Mouse (Mus musculus) limb, embryonic 14.5 days (tissue): ENCODE data around the gene Tex19.1. TPM values are rescaled to one million over a fixed set of nuclear protein-coding genes. Genes with fewer than 3 reads are reported as not detected.
"Not testable (repeated sequence)": the region's sequence is repeated elsewhere in the genome, so short reads cannot be mapped to it uniquely, and the experiment has no call there.

ENCODE experiments used
- ATAC-seq: fragments of 200-750 bp; cut with Nextera tagmentation; 2 replicates; pipeline ENCODE4 v1.8.0; 2017; ENCODE audit warnings: low read depth, moderate number of reproducible peaks, moderate TSS enrichment; ENCODE audit not compliant: low FRiP score
- DNase-seq: peaks from one replicate; pipeline ENCODE4 v3.0.0-alpha.2; 2015; ENCODE audit warnings: low spot score
- H3K27ac ChIP-seq: fragments of 300-500 bp; sonication (generic); replicated peaks from 2 replicates; pipeline ENCODE4 v1.5.1; 2014; ENCODE audit warnings: low read depth, mild to moderate bottlenecking, low read length, moderate library complexity, mixed read lengths
- H3K27me3 ChIP-seq: fragments of 300-500 bp; sonication (generic); 2 replicates; pipeline ENCODE4 v1.6.1; 2014; ENCODE audit warnings: low read length, mixed read lengths; ENCODE audit not compliant: control insufficient read depth, insufficient read depth
- H3K36me3 ChIP-seq: fragments of 300-500 bp; sonication (generic); 2 replicates; pipeline ENCODE4 v1.6.1; 2014; ENCODE audit warnings: mild to moderate bottlenecking, low read length, moderate library complexity, mixed read lengths; ENCODE audit not compliant: control insufficient read depth, insufficient read depth
- H3K4me1 ChIP-seq: fragments of 300-500 bp; sonication (generic); 2 replicates; pipeline ENCODE4 v1.6.1; 2014; ENCODE audit warnings: antibody characterized with exemption, low read length, mixed read lengths; ENCODE audit not compliant: control insufficient read depth, insufficient read depth
- H3K4me2 ChIP-seq: fragments of 300-500 bp; sonication (generic); replicated peaks from 2 replicates; pipeline ENCODE4 v1.6.1; 2014; ENCODE audit warnings: low read depth, mild to moderate bottlenecking, low read length, moderate library complexity; ENCODE audit not compliant: severe bottlenecking
- H3K4me3 ChIP-seq: fragments of 300-500 bp; sonication (generic); replicated peaks from 2 replicates; pipeline ENCODE4 v1.5.1; 2014; ENCODE audit warnings: low read length
- H3K9ac ChIP-seq: fragments of 300-500 bp; sonication (generic); 2 replicates; pipeline ENCODE4 v1.6.1; 2014; ENCODE audit warnings: mild to moderate bottlenecking, low read depth, low read length, moderate library complexity; ENCODE audit not compliant: severe bottlenecking
- H3K9me3 ChIP-seq: fragments of 300-500 bp; sonication (generic); 2 replicates; pipeline ENCODE4 v1.6.1; 2016; ENCODE audit warnings: low read length; ENCODE audit not compliant: control insufficient read depth
- POLR2A ChIP-seq: fragments of 200-500 bp; IDR thresholded peaks from 2 replicates; pipeline ENCODE4 v1.8.0; 2012; ENCODE audit warnings: inconsistent platforms, mild to moderate bottlenecking, moderate library complexity, borderline replicate concordance; ENCODE audit not compliant: insufficient read depth, insufficient read length; ENCODE audit errors: extremely low read depth
- WGBS: fragments of 180-500 bp; shearing (Covaris S2); extraction: QIAGEN DNeasy Blood & Tissue Kit; methylation state at CpG from one replicate; pipeline ENCODE4 v1.1.7; 2014; 5-methylcytosine and 5-hydroxymethylcytosine counted together
- polyA plus RNA-seq, 2 experiments: library from polyadenylated mRNA; depleted of rRNA in 1 of 2; stranded (reverse) in 1 of 2; unstranded in 1 of 2; fragments of >200 nt; fragmentation: Nextera tagmentation in 1 of 2; extraction: Ambion mirVana in 1 of 2; gene quantifications; 2 replicates each; pipeline versions ENCODE4 v1.2.1 to v1.2.3; 2012 to 2014

Gene Tex19.1
- polyA plus RNA-seq (2012; rRNA removed) (0.06 and 0.10 TPM in 2 replicates), polyA plus RNA-seq (2014; fragmentation: Nextera tagmentation; extraction: Ambion mirVana) (not detected in 2 replicates)

GRCm38 (mm10) chr11:121145865-121146264 is at the start of gene Tex19.1:
Tex19.1 (plus strand) TSS chr11:121146143.
- DNase-seq (no peak), ATAC-seq (no peak)
- Histone ChIP-seq H3K4me2 (no peak within 1 kb of the TSS), H3K27ac (no peak within 1 kb of the TSS), H3K4me1 (no peaks in the 10 kb centered on the region), H3K9ac (no peak within 1 kb of the TSS), H3K4me3 (no peak within 1 kb of the TSS), H3K36me3 (no peaks in the 10 kb centered on the region), H3K27me3 (no peaks in the 10 kb centered on the region), H3K9me3 (no peaks in the 10 kb centered on the region)
- no peak for TF ChIP-seq POLR2A
- WGBS = 89% methylated on average over 21 of the region's 22 CpGs

- DNase-seq (no peak), ATAC-seq (no peak)
- H3K4me2 ChIP-seq = no peak overlapping the region
- H3K9ac ChIP-seq = no peak overlapping the region
- 73% methylated on average over 7 of the region's 7 CpGs for WGBS
- TF ChIP-seq POLR2A = no peak
- H3K4me1 ChIP-seq = no peaks in the 10 kb centered on the region
- no peaks in the 10 kb centered on the region for H3K27me3 ChIP-seq
- no peak overlapping the region for H3K4me3 ChIP-seq
- no peaks in the 10 kb centered on the region for H3K9me3 ChIP-seq
- no peaks in the 10 kb centered on the region for H3K36me3 ChIP-seq
- H3K27ac ChIP-seq = no peak overlapping the region
Observed at GRCm38 (mm10) chr11:121099762-121100161, 46.2 kb upstream of the Tex19.1 start.

DNA sequence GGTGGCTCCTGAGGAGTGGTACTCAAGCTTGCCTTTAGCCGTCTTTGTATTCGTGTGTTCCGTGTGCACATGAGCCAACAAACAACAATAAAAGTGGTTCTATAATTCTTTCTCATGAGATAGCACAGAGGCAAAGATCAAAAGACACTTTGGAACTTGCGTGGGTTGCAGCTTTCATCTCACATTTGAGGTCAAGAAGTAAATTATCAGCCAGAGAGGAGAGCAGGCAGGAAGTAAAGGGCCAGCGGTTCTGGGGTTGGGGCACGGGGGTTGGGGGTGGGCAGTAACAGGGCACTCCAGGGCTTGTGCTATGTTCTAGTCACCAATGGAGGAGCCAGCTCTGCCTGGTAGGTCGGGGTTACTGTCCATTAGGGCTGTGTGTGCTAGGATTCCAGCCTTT is 45.3 kb upstream of the Tex19.1 start:
- no peak overlapping the region for H3K4me2 ChIP-seq
- H3K4me3 ChIP-seq = no peak overlapping the region
- H3K9ac ChIP-seq = no peak overlapping the region
- H3K36me3 ChIP-seq = no peaks in the 10 kb centered on the region
- no peak for TF ChIP-seq POLR2A
- no peaks in the 10 kb centered on the region for H3K4me1 ChIP-seq
- 40% methylated on average over 7 of the region's 7 CpGs for WGBS
- H3K27ac ChIP-seq = no peak overlapping the region
- DNase-seq (no peak), ATAC-seq (no peak)
- no peaks in the 10 kb centered on the region for H3K27me3 ChIP-seq
- no peaks in the 10 kb centered on the region for H3K9me3 ChIP-seq

- 88% methylated on average over 4 of the region's 4 CpGs for WGBS
- Histone ChIP-seq H3K27ac (no peak overlapping the region), H3K9me3 (no peaks in the 10 kb centered on the region), H3K9ac (no peak overlapping the region), H3K27me3 (no peaks in the 10 kb centered on the region), H3K4me1 (no peaks in the 10 kb centered on the region), H3K36me3 (no peaks in the 10 kb centered on the region), H3K4me2 (no peak overlapping the region), H3K4me3 (no peak overlapping the region)
- DNase-seq = no peak
- TF ChIP-seq POLR2A = no peak
- ATAC-seq = no peak
Observed at GRCm38 (mm10) chr11:121101124-121101805, 44.7 kb upstream of the Tex19.1 start.

DNA sequence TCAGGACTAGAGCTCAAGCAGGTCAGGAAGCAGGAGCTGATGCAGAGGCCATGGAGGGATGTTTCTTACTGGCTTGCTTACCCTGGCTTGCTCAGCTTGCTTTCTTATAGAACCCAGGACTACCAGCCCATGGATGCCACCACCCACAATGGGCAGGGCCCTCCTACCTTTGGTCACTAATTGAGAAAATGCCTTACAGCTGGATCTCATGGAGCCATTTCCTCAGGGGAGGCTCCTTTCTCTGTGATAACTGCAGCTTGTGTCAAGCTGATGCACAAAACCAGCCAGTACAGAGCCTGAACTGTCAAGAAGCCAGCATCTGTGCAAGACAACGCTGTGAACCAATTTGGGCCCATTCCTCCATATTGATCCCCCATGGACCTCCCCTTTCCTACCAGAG is 38.7 kb upstream of the Tex19.1 start:
- WGBS = 87% methylated on average over 1 of the region's 1 CpGs
- not testable (repeated sequence) for H3K4me3 ChIP-seq, H3K4me2 ChIP-seq, DNase-seq, H3K9ac ChIP-seq, ATAC-seq, H3K36me3 ChIP-seq, H3K27me3 ChIP-seq, H3K4me1 ChIP-seq, H3K9me3 ChIP-seq, H3K27ac ChIP-seq
